Mouse (Mus musculus) urinary bladder, postnatal 0 days (tissue): ENCODE data around the gene Tac4. TPM values are rescaled to one million over a fixed set of nuclear protein-coding genes. Genes with fewer than 3 reads are reported as not detected.

Experiments used
- polyA plus RNA-seq: library from polyadenylated mRNA; unstranded; fragments of >200 nt; fragmentation: Nextera tagmentation; extraction: Ambion mirVana; gene quantifications from 2 replicates; pipeline ENCODE4 v1.2.1, GENCODE M21; 2015

Tac4 gene
- polyA plus RNA-seq: not detected in 2 replicates

DNA sequence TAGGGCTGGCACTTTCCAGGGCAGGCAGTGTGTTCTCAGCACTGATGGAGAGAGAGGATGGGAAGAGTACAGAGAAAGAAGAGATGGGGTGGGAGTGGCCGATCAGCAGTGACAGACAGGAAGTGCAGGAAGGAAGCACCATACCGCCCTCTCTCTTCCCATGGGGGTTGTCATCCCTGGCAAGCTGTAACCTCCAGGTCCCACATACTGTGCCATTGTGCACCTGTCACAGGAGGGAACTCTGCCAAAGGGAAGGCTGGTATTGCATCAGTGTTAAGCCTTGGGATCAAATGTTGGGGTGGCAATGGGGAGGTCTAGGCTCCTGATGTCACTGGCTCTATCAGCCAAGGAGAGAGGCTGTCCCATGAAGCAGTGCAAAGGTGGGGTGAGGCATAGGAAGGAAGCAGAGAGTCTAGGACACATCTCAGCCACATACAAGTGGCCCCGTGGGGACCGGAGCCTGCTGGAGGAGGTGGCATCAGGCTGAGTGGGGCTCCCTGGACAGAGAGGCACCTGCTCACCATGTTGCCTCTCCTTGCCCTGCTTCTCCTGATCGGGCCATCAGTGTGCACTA lies at the start of gene Tac4:
Tac4 (plus strand) TSS at position 352 of the 574 bp plus-strand sequence.

DNA sequence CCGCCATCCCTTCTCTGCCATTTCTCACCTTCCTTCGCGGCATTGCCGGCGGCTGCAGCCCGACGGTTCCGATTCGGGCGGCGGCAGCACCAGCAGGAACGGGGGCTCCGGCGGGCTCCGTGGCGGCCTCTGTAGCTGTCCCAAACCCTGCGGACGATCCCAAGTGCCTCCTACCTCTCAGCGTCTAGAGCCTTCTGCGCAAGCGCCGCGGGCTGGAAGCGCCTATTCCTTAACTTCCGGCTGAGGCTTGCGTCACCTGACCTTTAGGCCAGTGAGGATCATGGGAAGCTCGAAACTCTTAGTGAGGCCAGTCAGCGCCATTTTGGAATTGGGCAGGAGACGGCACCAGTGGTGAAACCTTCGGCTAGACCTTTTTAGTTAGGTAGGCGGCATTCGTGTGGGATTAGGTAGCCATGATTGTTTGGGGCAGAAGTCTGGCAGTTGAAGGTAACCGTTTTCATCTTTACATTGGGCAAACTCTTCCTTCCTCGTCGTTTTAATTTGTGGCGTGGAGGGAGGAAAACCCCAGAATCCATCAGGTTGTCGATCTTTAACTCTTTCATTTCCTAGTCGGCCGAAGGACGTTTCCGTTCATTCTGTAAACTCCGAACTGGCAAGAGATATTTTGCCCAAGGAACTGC lies 48.8 kb downstream of the Tac4 start, which contains the start of gene Kat7:
Kat7 (minus strand) TSS at position 240 of the 641 bp plus-strand sequence.

Other genes with a start within 250 kb of the Tac4 start
- 29.9 and 31.1 TPM in 2 replicates for gene Pdk2, start 220.2 kb upstream of the Tac4 start, polyA plus RNA-seq
- gene Itga3, start 184.7 kb upstream of the Tac4 start, polyA plus RNA-seq: 36.0 and 41.2 TPM in 2 replicates
- 0.30 and 0.34 TPM in 2 replicates for gene Dlx3, start 141.4 kb upstream of the Tac4 start, polyA plus RNA-seq
- gene Dlx4, start 115.3 kb upstream of the Tac4 start, polyA plus RNA-seq: 0.11 and 0.16 TPM in 2 replicates
- 26.7 and 29.7 TPM in 2 replicates for gene Kat7, start 48.7 kb downstream of the Tac4 start, polyA plus RNA-seq
- 4.7 TPM in 2 replicates for gene Fam117a, start 75.5 kb downstream of the Tac4 start, polyA plus RNA-seq
- gene Slc35b1, start 123.2 kb downstream of the Tac4 start, polyA plus RNA-seq: 71.6 and 72.2 TPM in 2 replicates
- 159 and 174 TPM in 2 replicates for gene Spop, start 152.6 kb downstream of the Tac4 start, polyA plus RNA-seq